Mouse (Mus musculus): ENCODE data around the gene Midn.

The Midn gene

DNA sequence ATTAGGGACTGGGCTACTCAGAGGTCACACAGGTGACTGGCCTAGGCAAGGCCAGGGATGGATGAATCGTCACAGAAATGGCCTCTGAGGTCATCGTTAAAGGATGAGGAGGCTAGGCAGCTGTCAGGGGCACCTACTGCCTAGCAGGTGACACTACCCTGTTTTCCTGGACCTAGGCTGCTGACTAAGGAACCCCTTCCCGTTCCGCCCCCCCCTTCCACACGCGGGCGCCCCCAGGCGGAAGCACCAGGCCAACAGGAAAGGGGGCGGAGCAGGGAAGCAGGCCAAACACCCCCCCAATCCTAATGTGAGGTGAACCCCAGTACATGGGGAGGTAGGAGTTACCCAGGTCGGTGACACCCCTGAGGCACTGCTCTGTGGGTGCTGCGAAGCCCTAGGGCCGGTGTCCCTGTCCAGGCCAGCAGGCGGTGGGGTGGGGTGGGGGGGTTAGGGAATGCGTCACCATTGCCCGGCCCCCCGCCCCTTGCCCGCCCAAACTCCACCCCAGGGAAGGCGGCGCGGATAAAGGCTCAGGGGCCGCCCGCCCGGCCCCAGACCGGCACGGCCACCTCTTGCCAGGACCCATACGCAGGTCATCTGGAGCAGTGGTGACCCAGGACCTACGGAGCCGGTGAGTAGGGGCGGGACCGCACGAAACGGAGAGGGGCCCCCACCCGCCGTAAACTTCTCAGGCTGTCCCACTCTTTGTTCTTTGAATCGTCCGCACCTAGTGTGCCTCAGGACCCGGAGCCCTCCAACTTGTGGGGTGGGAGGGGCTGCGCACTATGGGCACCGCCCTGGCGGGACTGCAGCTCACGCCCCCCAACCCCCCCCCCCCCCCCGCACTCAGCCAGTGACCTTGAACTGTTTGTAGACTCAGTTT lies at the start of gene Midn:
Gene Midn, plus strand, starts transcription at position 554 of the 883 bp plus-strand sequence.
- DNase-seq: peak; percentile 88 to 92

DNA sequence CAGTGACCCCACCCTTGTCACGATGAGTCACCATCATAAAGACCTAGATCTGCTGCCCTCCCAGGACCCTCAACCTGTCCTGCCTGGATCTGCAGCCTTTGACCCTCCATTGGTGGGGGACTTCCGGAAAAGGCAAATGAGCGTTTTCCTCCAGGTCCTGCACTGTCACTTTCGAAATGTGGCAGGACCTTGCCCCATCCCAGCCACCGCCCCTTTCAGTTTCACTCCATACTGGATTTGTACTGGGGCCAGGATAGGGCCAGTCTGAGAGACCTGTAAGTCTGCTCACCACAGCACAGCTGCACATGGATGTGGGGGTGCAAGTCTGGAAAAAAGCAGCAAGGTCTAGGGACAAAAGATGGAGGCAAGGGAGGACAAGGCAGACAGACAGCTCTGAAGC lies 49.4 kb upstream of the Midn start:
- peak; percentile 50 to 53 for DNase-seq

DNA sequence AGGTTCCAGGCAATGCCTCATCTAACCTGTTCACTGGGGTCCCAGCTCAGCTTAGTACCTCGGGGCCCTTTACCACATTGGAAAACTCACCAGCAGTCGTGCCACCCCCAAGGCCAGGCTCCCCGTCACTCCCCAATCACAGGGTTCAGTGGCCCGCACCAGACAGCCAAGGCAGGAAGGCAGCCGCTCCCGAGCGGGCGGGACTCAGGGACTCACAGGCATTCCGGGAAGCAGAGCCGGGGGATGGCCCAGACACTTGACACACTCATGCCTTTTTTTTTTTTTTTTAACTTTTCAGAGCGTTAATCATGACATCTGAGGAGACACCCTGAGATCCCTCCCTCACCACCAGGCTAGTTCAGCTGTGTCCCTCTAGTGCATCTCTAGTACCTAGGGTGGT lies 47.1 kb upstream of the Midn start:
- peak; percentile 76 for DNase-seq

DNA sequence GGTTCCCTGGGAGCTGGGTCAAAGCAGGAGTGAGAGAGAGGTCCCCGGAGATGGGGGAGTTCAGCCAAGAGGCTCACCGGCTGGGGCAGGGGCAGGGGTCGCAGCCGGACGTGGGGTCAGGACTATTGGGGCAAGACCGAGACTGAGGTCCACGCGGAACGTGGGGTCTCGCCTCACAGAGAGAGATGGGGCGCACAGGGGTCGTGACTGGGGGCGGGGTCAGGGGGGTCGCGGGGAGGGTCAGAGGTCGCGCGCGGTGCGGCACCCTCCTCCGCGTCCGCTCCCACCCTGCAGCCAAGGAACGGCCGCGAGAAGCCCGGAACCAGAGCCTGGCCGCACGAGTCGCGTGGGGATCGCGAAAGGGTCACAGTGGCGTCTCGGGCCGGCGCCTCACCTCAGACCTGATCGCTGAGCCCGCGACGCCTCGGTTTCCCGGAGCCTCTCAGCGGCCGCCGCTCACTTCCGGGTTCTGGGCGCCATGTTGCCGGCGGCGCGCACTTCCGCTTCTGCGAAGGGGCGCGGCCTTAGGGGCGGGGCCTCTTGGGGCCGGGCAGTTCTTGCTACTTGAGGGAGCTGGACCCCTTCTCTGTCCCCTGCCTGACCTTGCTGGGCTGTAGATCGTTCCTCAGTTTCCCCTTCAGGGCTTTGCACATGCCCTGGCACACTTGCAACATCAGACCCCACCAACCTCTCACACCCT lies 45.7 kb upstream of the Midn start:
- peak; percentile 89 to 95 for DNase-seq

DNA sequence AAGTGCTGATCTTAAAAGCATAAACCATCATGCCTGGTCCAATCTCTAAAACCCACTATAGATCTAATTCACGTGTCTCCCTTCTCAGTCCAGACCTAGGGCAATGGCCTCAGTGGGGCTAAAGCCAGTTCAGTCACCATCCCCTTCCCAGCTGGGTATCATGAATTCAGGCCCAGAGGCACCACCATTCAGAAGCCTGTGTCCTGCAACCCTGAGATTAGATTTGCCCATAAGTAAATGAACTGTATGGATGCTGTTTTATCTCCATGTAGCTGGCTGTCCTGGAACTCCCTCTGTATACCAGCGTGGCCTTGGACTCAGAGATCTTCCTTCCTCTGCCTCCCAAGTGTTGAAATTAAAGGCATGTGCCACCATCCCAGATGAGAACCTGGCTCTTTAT lies 45.0 kb upstream of the Midn start:
- no peak for DNase-seq

DNA sequence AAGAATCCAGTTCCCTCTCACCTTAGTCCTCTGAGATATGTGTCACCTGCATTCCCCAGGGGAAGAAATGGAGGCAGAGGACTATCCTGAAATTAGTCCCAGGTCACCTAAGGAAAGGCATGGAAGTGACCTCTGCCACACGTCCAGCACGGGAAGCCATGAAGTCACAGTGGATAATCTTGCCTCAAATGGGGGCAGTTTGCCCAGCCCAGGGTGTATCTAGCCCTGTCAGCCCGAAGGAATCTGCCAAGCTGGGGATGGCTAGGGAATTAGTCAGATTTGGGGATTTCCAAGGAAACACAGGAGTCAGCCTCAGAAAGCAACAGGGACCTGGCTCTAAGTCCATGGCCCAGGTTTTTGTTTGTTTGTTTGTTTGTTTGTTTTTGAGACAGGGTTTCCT lies 43.9 kb upstream of the Midn start:
- no peak for DNase-seq

DNA sequence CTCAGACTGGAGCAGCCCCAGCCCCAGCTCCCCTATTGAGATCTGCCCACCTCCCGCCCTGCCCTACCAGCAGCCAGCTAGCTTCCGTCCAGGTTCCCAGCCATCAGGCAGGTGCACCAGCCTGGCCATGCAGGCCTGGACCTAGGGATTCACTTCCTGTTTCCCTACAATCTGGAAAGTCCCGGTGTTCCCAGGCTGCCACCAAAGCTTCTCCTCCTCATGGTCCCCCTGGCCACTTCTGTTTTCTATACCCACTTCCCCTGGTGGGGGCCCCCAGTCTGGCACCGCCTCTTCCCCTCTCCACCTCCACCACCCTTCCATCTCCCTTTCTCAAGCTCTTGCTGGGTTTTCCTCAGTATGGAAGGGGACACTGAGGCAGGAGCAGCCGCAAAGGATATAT lies 42.6 kb upstream of the Midn start, which contains the start of gene Sbno2:
Gene Sbno2, minus strand, starts transcription at position 112 of the 400 bp plus-strand sequence.
- DNase-seq: no peak

DNA sequence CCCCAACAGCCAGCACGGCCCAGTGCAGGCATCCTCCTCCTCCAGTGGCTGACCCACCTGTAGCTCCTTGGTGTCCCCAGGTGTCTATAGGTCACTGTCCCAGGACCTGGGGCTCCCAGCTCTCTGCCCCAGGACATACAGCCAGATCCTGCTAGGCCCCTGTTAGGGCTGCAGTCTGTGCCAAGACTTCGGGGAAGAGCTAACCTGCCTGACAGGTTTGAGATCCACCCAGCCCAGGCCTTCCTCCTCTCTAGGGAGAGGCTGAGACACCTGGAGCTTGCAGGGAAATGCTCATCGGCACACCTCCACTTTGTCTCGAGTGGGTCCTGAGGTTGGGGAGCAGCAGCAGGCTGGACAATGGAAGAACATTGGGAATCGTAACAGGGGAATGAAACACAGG lies 42.1 kb upstream of the Midn start:
- DNase-seq: no peak

DNA sequence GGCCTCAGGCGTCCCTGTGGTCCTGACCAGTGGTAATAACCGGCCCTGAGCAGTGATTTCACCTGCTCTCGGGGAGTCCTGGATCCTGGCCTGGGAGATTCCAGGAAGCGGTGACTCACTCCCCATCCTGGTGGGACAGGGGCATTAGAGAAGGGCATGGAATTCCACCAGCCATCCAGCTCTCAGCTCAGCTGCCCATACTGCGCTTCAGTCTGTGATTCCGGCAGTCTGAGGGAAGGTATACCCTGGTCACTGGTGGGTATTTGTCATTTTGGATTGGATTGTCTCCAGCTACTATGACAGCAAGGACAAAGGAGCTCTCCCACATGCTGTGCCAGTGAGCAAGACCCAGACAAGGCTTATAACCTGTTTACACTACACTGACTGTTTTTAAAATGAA lies 40.4 kb upstream of the Midn start:
- DNase-seq: no peak

DNA sequence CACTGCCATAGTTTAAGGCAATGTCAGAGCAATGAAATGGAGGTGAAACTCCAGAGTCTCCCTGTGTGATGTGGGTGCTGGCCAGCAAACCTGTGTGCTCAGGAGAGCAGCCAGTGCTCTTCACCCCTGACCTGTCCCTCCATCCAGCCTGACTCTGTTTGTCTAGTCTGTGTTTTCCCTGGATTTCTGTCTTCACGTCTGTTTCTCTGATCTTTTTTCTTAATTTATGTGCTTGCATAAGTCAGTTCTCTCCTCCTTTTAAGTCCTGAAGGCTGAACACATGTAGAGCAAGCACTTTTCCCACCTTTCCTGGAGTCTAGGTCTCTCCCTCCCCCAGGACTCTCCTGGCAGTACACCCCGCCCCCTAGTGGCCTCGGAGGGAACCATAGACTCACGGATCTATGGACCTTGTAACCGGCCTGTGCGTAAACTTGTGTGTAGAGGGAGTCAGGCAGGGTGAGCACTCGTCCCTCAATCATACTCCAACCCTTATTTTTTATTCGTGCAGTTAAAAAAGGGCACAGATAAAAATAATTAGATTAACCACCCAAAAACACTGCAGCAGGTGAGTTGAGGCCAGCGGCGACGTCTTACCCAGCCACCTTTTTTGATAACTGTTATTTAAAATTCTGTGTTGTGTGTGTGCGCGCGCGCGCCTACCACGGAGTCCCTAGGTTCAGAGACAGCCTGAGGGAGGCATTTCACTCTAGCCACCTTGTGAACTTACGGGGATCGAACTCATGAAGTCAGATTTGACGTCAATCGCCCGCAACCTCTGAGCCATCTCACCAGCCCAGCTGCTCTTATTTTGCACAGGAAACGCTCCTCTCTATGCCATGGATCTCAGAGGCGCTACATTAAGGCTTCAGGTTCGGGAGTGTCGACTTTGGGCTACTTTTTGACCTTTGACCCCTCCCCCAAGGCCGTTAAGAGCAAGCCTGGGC lies 33.5 kb upstream of the Midn start:
- DNase-seq: peak; percentile 96 to 98

DNA sequence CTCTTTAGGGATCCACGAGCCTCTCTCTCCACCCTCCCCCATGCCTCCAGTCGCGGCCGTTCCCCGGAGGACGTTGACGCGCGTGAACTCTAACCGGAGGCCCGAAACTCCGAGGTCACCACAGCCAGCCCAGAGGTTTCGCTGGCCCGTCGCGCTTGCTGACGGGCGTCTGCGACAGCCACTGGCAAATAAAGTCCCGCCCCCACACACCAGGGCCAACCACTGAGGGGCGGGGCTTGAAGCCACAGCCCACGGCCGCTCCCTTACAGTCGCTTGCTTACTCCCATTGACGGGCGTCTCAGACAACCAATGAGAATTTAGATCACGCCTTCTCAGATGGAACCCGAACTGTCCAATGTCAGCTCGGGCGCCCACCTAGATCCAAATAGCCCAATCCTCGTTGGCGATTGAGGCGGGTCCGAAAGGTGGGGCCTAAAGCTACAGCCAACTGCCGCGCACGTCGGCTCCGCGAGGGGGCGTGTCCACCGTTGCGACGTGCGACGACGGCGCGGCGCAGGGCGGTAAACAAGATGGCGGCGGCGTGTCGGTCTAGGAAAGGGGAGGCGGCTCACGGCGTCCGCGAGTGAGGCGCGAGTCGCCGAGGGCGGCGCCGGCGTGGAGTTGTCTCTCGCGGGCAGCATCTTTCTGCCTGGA lies 32.7 kb upstream of the Midn start, which contains the start of gene Stk11:
Gene Stk11, plus strand, starts transcription at position 514 of the 654 bp plus-strand sequence.
- peak; percentile 100 for DNase-seq

DNA sequence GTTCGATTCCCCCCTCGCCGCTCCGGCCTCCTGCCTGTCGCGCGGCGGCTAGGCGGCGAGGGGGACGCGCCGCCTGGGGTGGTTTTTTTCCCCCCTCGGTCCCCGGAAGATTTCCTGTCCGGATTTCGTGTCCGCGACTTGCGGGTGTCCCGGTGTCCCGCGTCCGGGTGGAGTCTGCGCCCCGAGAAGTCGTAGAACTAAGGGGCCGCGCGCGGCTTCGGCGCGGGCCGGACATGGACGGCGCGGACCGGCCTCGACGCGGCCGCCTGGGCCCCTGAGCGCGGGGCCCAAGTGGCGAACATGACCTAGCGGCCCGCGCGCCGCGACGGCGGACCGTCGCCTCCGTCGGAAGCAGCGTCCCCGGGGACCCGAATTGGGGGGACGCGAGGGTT lies 32.1 kb upstream of the Midn start:
- no peak for DNase-seq

DNA sequence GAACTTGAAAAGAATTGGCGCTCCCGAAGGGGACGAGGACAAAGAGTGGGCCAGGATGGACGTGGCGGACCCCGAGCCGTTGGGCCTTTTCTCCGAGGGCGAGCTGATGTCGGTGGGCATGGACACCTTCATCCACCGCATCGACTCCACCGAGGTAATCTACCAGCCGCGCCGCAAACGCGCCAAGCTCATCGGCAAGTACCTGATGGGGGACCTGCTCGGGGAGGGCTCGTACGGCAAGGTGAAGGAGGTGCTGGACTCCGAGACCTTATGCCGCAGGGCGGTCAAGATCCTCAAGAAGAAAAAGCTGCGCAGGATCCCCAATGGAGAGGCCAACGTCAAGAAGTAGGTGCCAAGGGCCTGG lies 31.5 kb upstream of the Midn start:
- no peak for DNase-seq

DNA sequence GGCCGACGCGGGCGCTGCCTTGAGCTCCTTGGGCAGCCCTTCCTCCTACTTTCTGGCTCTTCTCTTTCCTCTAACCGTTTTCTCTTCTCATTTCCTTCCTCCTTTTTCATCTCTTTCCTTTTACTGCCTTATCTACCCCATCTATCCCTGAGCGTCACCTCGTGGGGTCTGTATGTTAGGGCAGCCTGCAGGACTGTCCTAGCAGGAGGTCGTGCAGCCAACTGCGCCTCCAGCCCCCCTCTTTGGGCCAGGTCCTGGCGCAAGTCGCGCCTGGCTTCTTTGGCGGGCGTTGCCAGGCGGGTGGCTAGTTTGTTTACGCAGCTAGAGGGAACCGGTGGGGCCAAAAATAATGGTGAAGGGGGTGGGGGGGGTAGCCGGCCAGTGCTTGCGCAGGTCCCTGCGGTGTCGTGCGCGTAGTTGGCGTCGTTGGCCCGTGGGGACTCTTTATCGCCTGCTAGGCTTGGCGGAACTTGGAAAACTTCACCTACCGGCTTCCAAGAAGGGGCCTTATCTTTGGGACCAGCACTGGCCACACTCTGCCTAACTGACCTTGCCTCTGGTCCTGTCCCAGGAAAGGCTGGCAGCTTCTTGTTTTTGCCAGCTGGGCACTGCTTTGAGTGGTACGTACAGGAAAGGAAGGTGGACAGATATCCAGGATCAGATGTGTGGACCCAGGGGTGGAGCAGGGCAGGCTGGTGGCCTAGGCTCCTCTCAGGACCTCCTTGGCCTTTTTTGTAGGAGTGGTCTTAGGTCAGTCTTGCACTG lies 31.0 kb upstream of the Midn start:
- peak in 1 of 2 experiments; percentile 64 for DNase-seq

DNA sequence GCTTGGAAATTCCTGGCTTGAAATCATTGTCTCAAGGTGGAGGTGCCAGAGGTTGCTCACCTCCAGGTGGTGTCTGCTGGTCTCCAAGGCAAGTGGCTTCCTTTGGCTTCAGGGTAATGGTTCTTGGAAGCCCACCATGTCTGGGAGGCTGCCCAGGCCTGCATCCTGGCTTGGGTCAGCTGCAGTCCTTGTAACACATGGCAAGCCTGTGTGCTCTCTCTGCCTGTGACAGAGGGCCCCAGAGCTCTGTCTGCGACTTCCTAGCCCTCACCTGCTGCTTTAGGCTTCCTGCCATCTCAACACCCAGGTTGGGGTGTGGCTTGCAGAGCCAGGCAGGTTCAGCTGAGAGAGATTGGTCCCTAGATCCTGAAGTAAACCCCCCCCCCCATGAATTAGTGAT lies 30.3 kb upstream of the Midn start:
- no peak for DNase-seq

DNA sequence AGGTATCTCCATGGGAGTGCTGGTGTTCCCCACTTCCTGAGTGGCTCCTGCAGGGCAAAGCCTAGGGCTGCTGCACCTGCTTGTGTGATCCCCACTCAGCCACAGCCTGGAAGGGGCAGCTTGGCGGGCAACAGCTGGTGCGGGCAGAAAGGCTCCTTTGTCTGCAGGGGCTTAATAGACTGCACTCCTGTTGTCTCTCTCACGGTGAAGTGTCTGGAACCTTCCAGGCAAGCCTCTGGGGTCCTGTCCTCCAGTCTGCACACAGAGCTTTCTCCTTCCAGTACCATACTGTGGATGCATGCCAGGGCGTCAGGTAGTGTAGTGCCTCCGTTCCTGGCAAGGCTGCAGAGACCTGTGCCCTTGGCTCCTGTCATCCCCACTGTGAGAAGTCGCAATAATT lies 29.5 kb upstream of the Midn start:
- peak in 1 of 2 experiments; percentile 28 for DNase-seq

DNA sequence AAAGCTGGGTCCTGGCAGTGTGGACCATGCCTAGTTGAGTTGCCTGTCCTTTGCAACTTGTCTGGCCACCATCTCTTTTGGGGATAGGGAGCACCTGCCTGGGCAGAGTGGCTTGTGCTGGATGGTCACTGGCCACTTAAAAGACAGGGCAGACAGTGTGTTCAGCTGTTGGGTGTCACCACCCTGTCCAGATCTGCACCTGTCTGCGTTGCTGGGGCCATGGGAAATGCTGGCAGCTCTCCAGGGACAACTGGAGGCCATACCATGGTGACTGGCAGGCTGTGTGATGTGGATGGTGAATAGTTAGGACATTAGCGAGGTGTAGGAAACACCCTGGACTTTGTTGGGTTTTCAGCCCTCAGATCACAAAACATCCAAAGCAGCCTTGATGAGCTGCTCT lies 27.9 kb upstream of the Midn start:
- no peak for DNase-seq

DNA sequence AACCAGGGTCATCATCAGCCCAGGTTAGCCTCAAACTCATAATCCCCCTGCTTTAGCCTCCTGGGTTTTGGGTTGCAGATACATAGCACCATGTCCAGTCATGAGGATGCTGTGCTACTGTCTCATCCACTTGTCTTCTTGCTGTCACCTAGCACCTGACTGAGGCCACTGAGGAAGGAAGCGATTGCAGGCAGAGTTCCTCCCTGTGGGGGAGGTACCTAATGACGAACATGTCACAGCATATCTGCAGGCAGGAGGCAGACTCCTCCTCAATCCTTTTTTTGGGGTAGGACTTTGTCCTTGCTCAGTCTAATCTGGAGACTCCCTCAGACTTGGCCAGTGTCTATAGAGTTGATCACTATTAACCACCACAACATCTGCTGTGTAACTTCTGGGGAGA lies 26.4 kb upstream of the Midn start:
- DNase-seq: no peak

DNA sequence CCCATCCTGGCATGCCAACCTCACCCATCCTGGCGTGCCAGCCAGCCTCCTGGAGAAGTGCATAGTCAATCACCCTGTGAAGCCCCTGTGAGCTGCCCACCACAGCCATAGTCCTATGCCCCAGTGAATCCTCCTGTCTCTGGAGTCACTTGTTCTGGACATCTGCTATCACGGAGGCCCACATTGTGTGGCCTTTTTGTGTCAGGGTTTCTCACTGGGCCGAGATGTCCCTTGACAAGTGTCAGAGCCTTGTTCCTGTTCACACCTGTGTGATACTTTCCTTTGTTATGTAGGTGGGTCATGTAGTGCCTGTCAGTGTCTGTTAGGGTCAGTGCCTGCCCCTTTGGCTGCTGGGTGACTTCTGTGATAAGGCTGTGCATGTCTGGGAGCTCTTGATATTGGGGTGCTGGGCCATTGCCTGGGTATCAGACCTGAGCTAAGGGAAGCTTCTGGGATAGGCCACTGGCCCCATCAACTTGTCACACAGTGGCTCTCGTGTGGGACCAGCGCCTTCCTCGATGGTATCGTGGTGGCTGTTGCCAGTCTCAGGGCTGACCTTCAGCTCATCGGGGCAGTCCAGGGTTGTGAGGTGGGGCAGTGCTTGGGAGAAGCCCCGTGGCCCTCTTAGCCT lies 24.0 kb upstream of the Midn start:
- no peak for DNase-seq

DNA sequence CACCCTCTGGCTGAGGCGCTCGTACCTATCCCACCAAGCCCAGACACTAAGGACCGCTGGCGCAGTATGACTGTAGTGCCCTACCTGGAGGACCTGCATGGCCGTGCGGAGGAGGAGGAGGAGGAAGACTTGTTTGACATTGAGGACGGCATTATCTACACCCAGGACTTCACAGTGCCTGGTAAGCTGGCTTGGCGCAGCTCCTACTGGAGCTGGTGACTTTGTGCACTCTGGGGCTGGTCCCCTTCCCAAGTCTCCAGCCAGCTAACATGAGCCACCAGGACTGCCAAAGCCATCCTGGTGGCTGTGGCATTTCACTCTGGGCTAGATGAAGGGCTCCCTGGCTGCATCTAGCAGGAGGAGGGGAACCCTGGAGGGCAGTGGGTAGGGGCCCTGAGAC lies 20.2 kb upstream of the Midn start:
- DNase-seq: no peak

DNA sequence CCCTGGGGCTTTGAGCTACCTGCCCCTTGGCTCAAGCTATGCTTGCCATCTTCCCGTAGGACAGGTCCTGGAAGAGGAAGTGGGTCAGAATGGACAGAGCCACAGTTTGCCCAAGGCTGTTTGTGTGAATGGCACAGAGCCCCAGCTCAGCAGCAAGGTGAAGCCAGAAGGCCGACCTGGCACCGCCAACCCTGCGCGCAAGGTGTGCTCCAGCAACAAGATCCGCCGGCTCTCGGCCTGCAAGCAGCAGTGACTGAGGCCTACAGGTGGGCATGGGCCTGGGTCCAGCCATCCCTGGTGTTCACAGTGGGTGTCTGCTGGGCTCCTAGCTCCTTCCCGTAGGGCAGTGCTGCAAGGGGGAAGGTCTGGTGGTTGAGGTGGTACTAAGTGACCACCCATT lies 18.2 kb upstream of the Midn start:
- no peak for DNase-seq
